Mouse (Mus musculus): ENCODE results near the gene Fstl4.

- TF ChIP-seq CHD1 (IDR thresholded peaks at IDR 0.05; ENCODE audit: low read depth, low read length) (no peak), E2F4 (IDR thresholded peaks at IDR 0.05; ENCODE audit: borderline replicate concordance, low read depth, low read length) (no peak), KAT2A (conservative IDR thresholded peaks at IDR 0.05; ENCODE audit: low read depth, low read length) (no peak)
These were observed 292.3 kb downstream of the Fstl4 start for GRCm38 (mm10) chr11:53056781-53057180.

All from MEL (cell line).